ENCODE assay signal across 23 mouse cellular contexts in the genomic region with DNA sequence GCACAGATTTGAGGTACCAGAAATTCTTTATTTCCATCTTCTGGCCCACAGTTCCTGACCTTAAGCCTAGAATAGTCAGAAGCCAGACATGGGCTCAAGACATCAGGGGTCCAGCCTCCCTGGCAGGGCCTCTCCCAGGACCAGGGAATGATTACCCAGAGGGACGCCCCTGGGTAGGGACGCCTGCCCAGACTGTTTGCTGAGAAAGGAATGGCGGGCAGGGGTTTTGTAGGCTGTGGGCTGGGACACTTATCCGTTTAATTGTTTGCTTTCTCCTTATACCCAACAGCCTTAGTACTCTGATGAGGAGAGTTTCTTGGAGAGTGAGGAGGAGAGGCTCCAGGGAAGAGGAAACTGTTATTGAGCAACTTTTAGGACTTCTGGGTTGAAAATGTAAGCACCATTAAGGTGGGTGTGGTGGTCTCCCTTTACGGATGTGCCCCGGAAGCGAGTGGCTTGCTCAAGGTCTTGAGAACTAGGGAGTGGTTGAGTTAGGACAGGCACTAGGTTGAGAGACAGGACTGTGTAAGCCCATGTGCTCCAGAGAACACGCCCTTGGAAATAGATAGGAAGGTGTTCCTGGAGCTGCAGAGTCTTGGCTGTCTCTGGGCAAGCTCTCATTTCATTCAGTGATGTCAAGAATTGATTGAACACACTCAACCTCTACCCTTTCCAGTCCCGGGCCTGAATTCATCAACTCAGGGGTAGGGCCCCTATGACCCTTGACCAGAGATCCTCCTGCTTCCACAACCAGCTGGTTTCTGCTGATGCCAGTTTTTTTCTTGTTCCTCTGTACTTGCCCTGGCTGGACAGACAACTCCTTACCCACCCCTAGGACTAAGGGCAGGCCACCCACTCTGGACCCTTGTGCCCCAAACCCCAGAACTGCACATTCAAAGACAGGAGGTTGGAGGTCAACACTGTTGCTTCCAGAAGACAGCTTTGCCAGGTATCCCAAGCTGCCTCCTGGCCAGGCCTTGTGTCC. TPM values are rescaled to one million over a fixed set of nuclear protein-coding genes. Genes with fewer than 3 reads are reported as not detected.
DNase-seq lines count a peak whose midpoint lies in the region; ATAC-seq and TF ChIP-seq lines count a peak whose summit lies in the region.
"Had no signal": no experiment of that assay in that cellular context is flagged by ENCODE, and none has a peak within 500 bp of the region (broad histone marks: within the 10 kb centered on the region; RNA-seq: fewer than 3 reads in every experiment).

No protein-coding gene starts in this region.

- H3K79me2 ChIP-seq in liver, adult 2 months (ENCODE audit: control insufficient read depth, insufficient read depth, low read length): no peaks in the 10 kb centered on the region

- peak overlapping the region; percentile 25 for H3K27ac ChIP-seq in liver, adult 2 months (replicated peaks; ENCODE audit: insufficient read depth, low read depth, low read length)
- H3K27ac ChIP-seq in liver, embryonic 11.5 days (ENCODE audit: low read depth, low read length): no peak overlapping the region
- H3K27ac ChIP-seq in intestine, embryonic 14.5 days (ENCODE audit: low read depth): no peak overlapping the region
- H3K27ac ChIP-seq in forebrain, embryonic 13.5 days: no peak overlapping the region
- H3K27ac ChIP-seq: forebrain, embryonic 10.5 days; liver, embryonic 12.5 days; neural tube, embryonic 12.5 days had no signal

- no peak for TF ChIP-seq CTCF in liver, adult 2 months (IDR thresholded peaks at IDR 0.05; ENCODE audit: low read depth, low read length)

- no peak for ATAC-seq in liver, embryonic 11.5 days (replicated peaks; ENCODE audit: low FRiP score)
- ATAC-seq in intestine, embryonic 14.5 days (replicated peaks; ENCODE audit: low FRiP score, low TSS enrichment, low read depth): peak; percentile 55; the same call in 1 of the 2 replicates
- no peak for ATAC-seq in forebrain, embryonic 13.5 days
- ATAC-seq: hindbrain, embryonic 16.5 days; liver, embryonic 12.5 days had no signal

- 68% methylated on average over 9 of the region's 9 CpGs for WGBS in liver, adult 2 months
- 69% methylated on average over 9 of the region's 9 CpGs for WGBS in liver, embryonic 11.5 days
- WGBS in intestine, embryonic 14.5 days: 54% methylated on average over 9 of the region's 9 CpGs
- WGBS in forebrain, embryonic 13.5 days: 82% methylated on average over 9 of the region's 9 CpGs

- no peak for TF ChIP-seq POLR2A in liver, adult 2 months (IDR thresholded peaks at IDR 0.05; ENCODE audit: extremely low read depth, insufficient read depth, low read length)

- no peaks in the 10 kb centered on the region for H3K9me3 ChIP-seq in liver, embryonic 11.5 days (ENCODE audit: control insufficient read depth, low read length)
- no peaks in the 10 kb centered on the region for H3K9me3 ChIP-seq in intestine, embryonic 14.5 days (ENCODE audit: control insufficient read depth, low read length)
- no peaks in the 10 kb centered on the region for H3K9me3 ChIP-seq in forebrain, embryonic 13.5 days (replicated peaks)
- H3K9me3 ChIP-seq: forebrain, embryonic 10.5 days; heart, embryonic 12.5 days; liver, embryonic 12.5 days; megakaryocyte, embryonic 14.5 days; neural tube, embryonic 12.5 days had no signal

- no peak overlapping the region for H3K9ac ChIP-seq in liver, adult 2 months (ENCODE audit: low read depth, low read length)
- no peak overlapping the region for H3K9ac ChIP-seq in liver, embryonic 11.5 days (ENCODE audit: low read depth, low read length)
- no peak overlapping the region for H3K9ac ChIP-seq in intestine, embryonic 14.5 days (ENCODE audit: low read length)
- no peak overlapping the region for H3K9ac ChIP-seq in forebrain, embryonic 13.5 days
- H3K9ac ChIP-seq: heart, embryonic 12.5 days; liver, embryonic 12.5 days; neural tube, embryonic 12.5 days had no signal

- H3K4me1 ChIP-seq in liver, adult 2 months (ENCODE audit: control insufficient read depth, insufficient read depth, low read length): peaks cover 30% of the 10 kb centered on the region
- H3K4me1 ChIP-seq in liver, embryonic 11.5 days (replicated peaks; ENCODE audit: control insufficient read depth, insufficient read depth, low read length): no peaks in the 10 kb centered on the region
- 0 out of 2 replicates have a peak, but pooled peaks cover 4% of the 10 kb centered on the region for H3K4me1 ChIP-seq in intestine, embryonic 14.5 days (replicated peaks; ENCODE audit: control insufficient read depth, insufficient read depth, low read length)
- H3K4me1 ChIP-seq in forebrain, embryonic 13.5 days: no peaks in the 10 kb centered on the region
- H3K4me1 ChIP-seq: forebrain, embryonic 10.5 days; heart, embryonic 12.5 days; neural tube, embryonic 12.5 days had no signal

- peak; percentile 90 for DNase-seq in liver, adult 2 months (ENCODE audit: extremely low read depth, low read depth, low spot score)
- no peak for DNase-seq in liver, embryonic 11.5 days (ENCODE audit: low spot score)
- DNase-seq in intestine, embryonic 14.5 days (ENCODE audit: low spot score): no peak
- peak; percentile 66 to 87 for DNase-seq in kidney, postnatal 36 days
- peak; percentile 39 to 64 for DNase-seq in lung, postnatal 4 days
- no peak for DNase-seq in heart, adult 8-10 months (ENCODE audit: low spot score)
- DNase-seq: adrenal gland, postnatal 10 days; cerebellum, adult 8-10 months; gastrocnemius, postnatal 36 days; heart, postnatal 36 days; layer of hippocampus, adult 9-11 months; thymus, postnatal 36 days had no signal

- H3K27me3 ChIP-seq in liver, adult 2 months (ENCODE audit: control insufficient read depth, insufficient read depth, low read length): no peaks in the 10 kb centered on the region
- H3K27me3 ChIP-seq in liver, embryonic 11.5 days (replicated peaks; ENCODE audit: control insufficient read depth, insufficient read depth, low read length): 0 out of 2 replicates have a peak, but pooled peaks cover 2% of the 10 kb centered on the region
- no peaks in the 10 kb centered on the region for H3K27me3 ChIP-seq in intestine, embryonic 14.5 days (replicated peaks; ENCODE audit: control insufficient read depth, insufficient read depth, low read length)
- peaks cover 3% of the 10 kb centered on the region; the same call in 1 of the 2 replicates for H3K27me3 ChIP-seq in forebrain, embryonic 13.5 days

- H3K4me3 ChIP-seq in liver, adult 2 months (ENCODE audit: insufficient read depth, low read depth, low read length): no peak overlapping the region
- H3K4me3 ChIP-seq in liver, embryonic 11.5 days (ENCODE audit: low read depth, low read length): no peak overlapping the region
- no peak overlapping the region for H3K4me3 ChIP-seq in intestine, embryonic 14.5 days (ENCODE audit: low read depth, low read length)
- no peak overlapping the region for H3K4me3 ChIP-seq in forebrain, embryonic 13.5 days
- H3K4me3 ChIP-seq: forebrain, embryonic 10.5 days; heart, embryonic 12.5 days; liver, embryonic 12.5 days; megakaryocyte, embryonic 14.5 days; neural tube, embryonic 12.5 days had no signal

- no peaks in the 10 kb centered on the region for H3K36me3 ChIP-seq in liver, adult 2 months (ENCODE audit: control insufficient read depth, insufficient read depth, low read length)
- H3K36me3 ChIP-seq in liver, embryonic 11.5 days (ENCODE audit: control insufficient read depth, insufficient read depth, low read length): no peaks in the 10 kb centered on the region
- no peaks in the 10 kb centered on the region for H3K36me3 ChIP-seq in intestine, embryonic 14.5 days (ENCODE audit: control insufficient read depth, insufficient read depth, low read length)
- H3K36me3 ChIP-seq in forebrain, embryonic 13.5 days (ENCODE audit: poor library complexity, severe bottlenecking): no peaks in the 10 kb centered on the region
- H3K36me3 ChIP-seq: forebrain, embryonic 10.5 days; heart, embryonic 12.5 days; liver, embryonic 12.5 days; neural tube, embryonic 12.5 days had no signal

- no peak overlapping the region for H3K4me2 ChIP-seq in liver, embryonic 11.5 days
- H3K4me2 ChIP-seq in intestine, embryonic 14.5 days (ENCODE audit: low read length): no peak overlapping the region
- no peak overlapping the region for H3K4me2 ChIP-seq in forebrain, embryonic 13.5 days
- H3K4me2 ChIP-seq: heart, embryonic 12.5 days; liver, embryonic 12.5 days; neural tube, embryonic 12.5 days had no signal

RNA-seq across cellular contexts. Expression of gene Slc13a2, which starts 13.5 kb away (rescaled TPM):
- 0.65 and 1.9 TPM in 2 replicates for total RNA-seq in liver, adult 2 months (2014; rRNA removed)
- 4.7 and 5.6 TPM in 2 replicates for polyA plus RNA-seq in liver, adult 2 months (2012; rRNA removed)
- not detected in 2 replicates for polyA plus RNA-seq in liver, embryonic 11.5 days (2014; fragmentation: Nextera tagmentation; extraction: Ambion mirVana)
- polyA plus RNA-seq in intestine, embryonic 14.5 days (2014; fragmentation: Nextera tagmentation; extraction: Ambion mirVana): 0.07 and 0.12 TPM in 2 replicates
- total RNA-seq in heart, adult 8-10 months (2022): not detected
- polyA plus RNA-seq in forebrain, embryonic 13.5 days (2015; fragmentation: Nextera tagmentation; extraction: Ambion mirVana): not detected in 2 replicates
- total RNA-seq: adrenal gland, postnatal 10 days; gastrocnemius, postnatal 36 days; heart, postnatal 36 days; left cerebral cortex, postnatal 25 days had no signal
- polyA plus RNA-seq: C2C12; embryonic facial prominence, embryonic 14.5 days; forebrain, embryonic 10.5 days; frontal cortex, adult 2 months; heart, embryonic 12.5 days; hindbrain, embryonic 16.5 days; neural tube, embryonic 12.5 days had no signal

RNA-seq across cellular contexts. Expression of gene Foxn1, which starts 22.2 kb away (rescaled TPM):
- not detected in 2 replicates for total RNA-seq in liver, adult 2 months (2014; rRNA removed)
- not detected in 2 replicates for polyA plus RNA-seq in liver, adult 2 months (2012; rRNA removed)
- not detected in 2 replicates for polyA plus RNA-seq in liver, embryonic 11.5 days (2014; fragmentation: Nextera tagmentation; extraction: Ambion mirVana)
- not detected in 2 replicates for polyA plus RNA-seq in intestine, embryonic 14.5 days (2014; fragmentation: Nextera tagmentation; extraction: Ambion mirVana)
- total RNA-seq in heart, adult 8-10 months (2022): not detected
- polyA plus RNA-seq in forebrain, embryonic 13.5 days (2015; fragmentation: Nextera tagmentation; extraction: Ambion mirVana): not detected in 2 replicates
- total RNA-seq: heart, postnatal 36 days had no signal
- polyA plus RNA-seq: forebrain, embryonic 10.5 days; frontal cortex, adult 2 months; heart, embryonic 12.5 days; hindbrain, embryonic 16.5 days; liver, embryonic 12.5 days; neural tube, embryonic 12.5 days had no signal

RNA-seq across cellular contexts. Expression of gene Slc46a1, which starts 56.9 kb away (rescaled TPM):
- total RNA-seq in liver, adult 2 months (2014; rRNA removed): 36.2 and 38.0 TPM in 2 replicates
- 133 and 146 TPM in 2 replicates for polyA plus RNA-seq in liver, adult 2 months (2012; rRNA removed)
- 9.8 and 12.1 TPM in 2 replicates for polyA plus RNA-seq in liver, embryonic 11.5 days (2014; fragmentation: Nextera tagmentation; extraction: Ambion mirVana)
- polyA plus RNA-seq in intestine, embryonic 14.5 days (2014; fragmentation: Nextera tagmentation; extraction: Ambion mirVana): 12.4 and 12.8 TPM in 2 replicates
- 1 to 10 TPM; 1.4 to 3.3 (median 1.9) TPM for total RNA-seq in heart, adult 8-10 months (2022)
- polyA plus RNA-seq in forebrain, embryonic 13.5 days (2015; fragmentation: Nextera tagmentation; extraction: Ambion mirVana): 15.7 and 16.2 TPM in 2 replicates

Comparison
In these comparisons a context has a peak if more than half of its experiments do, and no peak if none do; other contexts are left out.
1. DNase-seq: peak in liver, adult 2 months (single experiment), kidney, postnatal 36 days (2 of 2) and lung, postnatal 4 days (2 of 2); none in liver, embryonic 11.5 days (single experiment), intestine, embryonic 14.5 days (single experiment) and heart, adult 8-10 months (single experiment).